Mouse (Mus musculus): ENCODE measurements at regions not wholly inside any gene's neighbourhood (a gene's known extent, or its start where the extent isn't known, plus 50 kb on each side); places are given as distances from the start of the nearest gene placed in this dataset.

- H3K9me3 ChIP-seq, result peaks cover 7% of the 10 kb centered on the region
- H3K36me3 ChIP-seq (replicated peaks; ENCODE audit: low read length), result no peaks in the 10 kb centered on the region
- no peaks in the 10 kb centered on the region for H3K4me1 ChIP-seq
- peaks cover 2% of the 10 kb centered on the region for H3K27me3 ChIP-seq (replicated peaks)
- TF ChIP-seq GATA1 (IDR thresholded peaks at IDR 0.05; ENCODE audit: borderline replicate concordance, low read length), result no peak
- no peak for TF ChIP-seq FLI1 (IDR thresholded peaks at IDR 0.05; ENCODE audit: low read length)
- H3K4me3 ChIP-seq (replicated peaks), result no peak overlapping the region
Measured at GRCm38 (mm10) chr3:66705766-66706165, 275.4 kb upstream of the Rsrc1 start.

DNA sequence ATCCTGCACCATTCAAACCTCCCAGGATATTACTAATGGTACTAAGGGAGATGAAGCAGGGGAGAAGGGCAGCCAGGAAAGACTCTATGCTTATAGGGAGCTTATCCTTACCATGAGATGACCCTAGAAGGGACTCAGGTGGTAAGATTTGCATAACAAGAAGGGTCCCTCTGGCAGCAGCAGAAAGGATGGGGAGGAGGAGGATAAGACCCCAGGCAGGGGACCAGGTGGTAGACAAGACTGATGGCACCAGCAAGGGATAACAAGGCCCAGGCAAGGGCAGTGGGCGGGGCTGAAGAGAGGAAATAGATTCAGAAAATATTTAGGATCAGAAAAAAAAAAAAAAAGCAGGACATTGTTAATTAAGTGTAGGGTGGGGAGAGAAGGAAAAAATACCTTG is 245.7 kb upstream of the Rsrc1 start:
- Histone ChIP-seq H3K4me1 (no peaks in the 10 kb centered on the region), H3K36me3 (replicated peaks; ENCODE audit: low read length) (no peaks in the 10 kb centered on the region), H3K9me3 (peaks cover 5% of the 10 kb centered on the region; the same call in 1 of the 2 replicates), H3K4me3 (replicated peaks) (no peak overlapping the region), H3K27me3 (replicated peaks) (peaks cover 9% of the 10 kb centered on the region)
- TF ChIP-seq FLI1 (IDR thresholded peaks at IDR 0.05; ENCODE audit: low read length) (no peak), GATA1 (IDR thresholded peaks at IDR 0.05; ENCODE audit: borderline replicate concordance, low read length) (no peak)

DNA sequence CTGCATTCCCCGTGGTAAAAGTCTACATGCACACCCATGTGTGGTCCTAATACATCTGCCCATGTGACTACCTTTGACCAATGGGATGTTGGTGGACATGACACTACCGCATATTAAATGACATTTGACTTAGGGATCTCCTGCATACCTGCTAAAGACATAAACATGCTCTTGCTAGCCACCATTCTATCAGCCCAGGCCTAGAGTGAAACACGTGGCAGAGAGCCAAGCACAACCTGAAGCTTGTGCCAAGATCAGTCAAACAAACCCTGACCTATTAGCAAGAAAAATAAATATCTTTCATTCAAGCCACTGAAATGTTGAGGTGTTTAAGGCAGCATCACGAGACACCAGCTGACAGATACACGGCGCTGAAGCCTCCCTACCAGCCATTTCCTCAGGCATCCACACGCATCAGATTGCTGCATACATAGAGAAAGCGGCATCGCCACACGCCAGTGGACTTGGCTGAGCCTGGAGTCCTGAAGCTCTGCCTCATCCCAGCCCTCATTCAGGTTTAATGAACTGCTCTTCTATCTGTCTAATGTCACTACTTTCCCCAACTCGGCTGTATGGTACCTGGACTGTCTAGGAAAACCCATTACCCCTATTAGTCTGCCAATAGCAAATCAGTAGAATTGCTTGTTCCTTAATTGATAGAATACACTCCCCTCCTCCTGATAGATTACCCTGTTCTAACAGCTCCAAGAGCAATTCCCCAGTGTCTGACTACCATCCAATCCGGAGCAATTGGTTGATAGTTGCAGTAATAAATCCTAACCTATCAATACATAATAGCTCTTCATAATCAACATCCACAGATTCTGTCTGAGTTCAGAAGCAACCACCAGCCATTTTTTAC is 242.8 kb upstream of the Rsrc1 start:
- TF ChIP-seq GATA1 (IDR thresholded peaks at IDR 0.05; ENCODE audit: borderline replicate concordance, low read length) (no peak), FLI1 (IDR thresholded peaks at IDR 0.05; ENCODE audit: low read length) (no peak)
- Histone ChIP-seq H3K4me1 (no peaks in the 10 kb centered on the region), H3K36me3 (replicated peaks; ENCODE audit: low read length) (no peaks in the 10 kb centered on the region), H3K27me3 (replicated peaks) (peaks cover 7% of the 10 kb centered on the region), H3K4me3 (replicated peaks) (no peak overlapping the region), H3K9me3 (peaks cover 5% of the 10 kb centered on the region; the same call in 1 of the 2 replicates)

DNA sequence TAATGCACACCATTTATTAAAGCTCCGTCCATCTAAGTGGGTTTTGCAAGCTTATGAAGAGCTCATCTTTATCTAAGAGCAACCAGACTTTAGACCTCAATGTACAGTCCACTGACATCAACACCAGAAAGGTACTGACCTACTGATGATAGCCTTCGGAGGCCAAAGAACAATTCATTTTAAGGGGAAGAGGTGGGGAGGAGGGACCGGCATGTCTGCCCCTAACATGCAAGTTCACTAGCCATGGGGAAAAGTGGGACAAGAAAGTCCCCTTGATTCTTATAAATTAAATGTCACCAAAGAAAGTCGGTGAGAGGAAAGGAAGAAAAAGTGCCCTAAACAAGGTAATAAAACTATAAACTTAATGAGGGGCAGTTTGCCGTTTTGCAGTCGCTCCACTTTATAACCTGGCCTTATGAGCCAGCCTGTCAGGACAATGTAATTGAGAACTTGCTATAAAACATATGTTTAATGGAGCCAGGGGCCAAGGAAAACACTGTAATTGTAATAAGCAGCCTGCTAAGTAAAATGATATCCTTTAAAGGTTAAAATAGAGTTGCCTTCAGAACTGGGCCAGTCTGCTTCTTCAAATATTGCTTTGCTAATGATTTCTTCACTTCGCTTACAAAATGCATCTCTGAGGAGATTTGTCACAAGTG is 241.7 kb upstream of the Rsrc1 start:
- no peak for TF ChIP-seq GATA1 (IDR thresholded peaks at IDR 0.05; ENCODE audit: borderline replicate concordance, low read length)
- Histone ChIP-seq H3K36me3 (replicated peaks; ENCODE audit: low read length) (no peaks in the 10 kb centered on the region), H3K27me3 (replicated peaks) (peaks cover 7% of the 10 kb centered on the region), H3K9me3 (no peaks in the 10 kb centered on the region), H3K4me1 (no peaks in the 10 kb centered on the region), H3K4me3 (replicated peaks) (no peak overlapping the region)

DNA sequence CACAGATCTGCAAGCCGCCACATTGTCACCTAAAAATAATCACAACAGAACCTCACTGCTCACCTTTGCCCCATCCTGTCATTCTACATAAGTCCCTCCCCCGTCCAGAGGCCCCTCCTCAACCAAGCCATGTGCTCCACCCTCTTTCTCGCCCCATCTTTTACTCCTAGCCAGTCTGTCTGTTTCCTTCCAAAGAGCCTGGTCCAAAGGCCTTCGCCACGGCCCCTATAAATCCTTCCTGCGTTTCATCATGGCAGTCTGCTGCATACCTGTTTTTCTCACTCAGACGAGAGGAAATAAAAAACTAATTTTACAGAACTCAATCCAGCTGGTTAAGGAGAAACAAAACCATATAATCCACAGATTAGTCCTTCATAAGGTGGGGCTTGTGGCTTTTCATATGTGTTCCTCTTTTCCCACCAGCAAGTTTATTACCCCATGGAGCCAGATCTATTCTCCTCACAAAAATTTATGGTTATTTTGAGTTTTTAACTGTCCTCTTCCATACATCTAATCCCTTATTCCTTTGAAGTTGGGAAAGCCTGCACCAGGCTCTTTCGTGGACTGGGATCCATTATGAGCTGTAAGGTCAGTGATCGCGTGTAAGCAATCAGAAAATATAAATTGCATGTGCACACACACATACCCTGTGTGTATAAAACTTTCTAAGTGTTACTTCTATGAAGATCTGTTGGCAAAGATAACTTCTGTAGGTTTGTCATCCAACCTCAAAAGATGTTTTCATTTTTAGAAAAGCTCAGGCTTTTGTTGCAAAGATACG is 236.9 kb upstream of the Rsrc1 start:
- H3K4me3 ChIP-seq (replicated peaks), result no peak overlapping the region
- no peaks in the 10 kb centered on the region for H3K36me3 ChIP-seq (replicated peaks; ENCODE audit: low read length)
- TF ChIP-seq GATA1 (IDR thresholded peaks at IDR 0.05; ENCODE audit: borderline replicate concordance, low read length) (no peak), FLI1 (IDR thresholded peaks at IDR 0.05; ENCODE audit: low read length) (no peak)
- peaks cover under 1% of the 10 kb centered on the region for H3K27me3 ChIP-seq (replicated peaks)
- 0 out of 2 replicates have a peak, but pooled peaks cover 4% of the 10 kb centered on the region for H3K9me3 ChIP-seq
- H3K4me1 ChIP-seq, result no peaks in the 10 kb centered on the region

DNA sequence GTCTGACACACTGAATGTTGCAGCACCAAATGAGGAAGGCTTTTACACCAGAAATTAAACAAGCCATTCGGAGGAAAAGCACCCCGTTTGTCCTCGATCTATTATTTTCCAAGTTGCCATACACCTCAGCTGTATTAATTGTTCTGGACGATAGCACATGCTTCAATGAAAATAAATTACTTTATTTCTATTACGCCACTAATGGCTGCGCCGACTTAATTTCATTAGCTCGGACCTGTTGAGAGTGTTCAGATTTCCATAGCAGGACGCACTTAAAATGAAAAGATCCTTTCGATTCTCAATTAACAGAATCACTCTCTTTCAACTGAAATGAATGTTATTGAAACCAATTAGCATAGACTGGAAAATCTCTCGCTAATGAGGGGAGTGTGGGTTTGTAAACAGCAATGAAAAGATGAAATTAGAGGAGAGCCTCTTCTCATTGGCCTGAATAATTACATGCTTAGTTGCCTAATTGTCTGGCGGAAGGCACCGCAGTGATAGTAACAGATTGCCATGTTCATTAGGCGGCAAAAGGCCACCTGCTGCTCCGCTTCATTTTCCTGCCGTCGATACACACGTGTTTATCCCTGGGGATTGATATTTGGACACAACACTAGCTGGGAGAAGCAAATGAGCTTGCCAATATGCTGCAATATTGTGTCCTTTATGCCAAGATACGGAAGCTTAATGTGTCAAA is 234.7 kb upstream of the Rsrc1 start:
- Histone ChIP-seq H3K36me3 (replicated peaks; ENCODE audit: low read length) (no peaks in the 10 kb centered on the region), H3K27me3 (replicated peaks) (no peaks in the 10 kb centered on the region), H3K9me3 (0 out of 2 replicates have a peak, but pooled peaks cover 4% of the 10 kb centered on the region), H3K4me1 (no peaks in the 10 kb centered on the region), H3K4me3 (replicated peaks) (no peak overlapping the region)
- TF ChIP-seq GATA1 (IDR thresholded peaks at IDR 0.05; ENCODE audit: borderline replicate concordance, low read length) (no peak), FLI1 (IDR thresholded peaks at IDR 0.05; ENCODE audit: low read length) (no peak)

GRCm38 (mm10) chr3:66747073-66747710 is 234.0 kb upstream of the Rsrc1 start:
- no peak overlapping the region for H3K4me3 ChIP-seq (replicated peaks)

GRCm38 (mm10) chr3:66758141-66758540 is 223.0 kb upstream of the Rsrc1 start:
- no peaks in the 10 kb centered on the region for H3K36me3 ChIP-seq (replicated peaks; ENCODE audit: low read length)
- no peak for TF ChIP-seq GATA1 (IDR thresholded peaks at IDR 0.05; ENCODE audit: borderline replicate concordance, low read length)
- TF ChIP-seq FLI1 (IDR thresholded peaks at IDR 0.05; ENCODE audit: low read length), result no peak
- H3K27me3 ChIP-seq (replicated peaks), result peaks cover 3% of the 10 kb centered on the region
- no peak overlapping the region for H3K4me3 ChIP-seq (replicated peaks)
- H3K4me1 ChIP-seq, result peaks cover 5% of the 10 kb centered on the region; the same call in 1 of the 2 replicates
- H3K9me3 ChIP-seq, result peaks cover 4% of the 10 kb centered on the region

More at GRCm38 (mm10) chr3:66747073-66747710, 234.0 kb upstream of the Rsrc1 start:
- H3K27me3 ChIP-seq (replicated peaks), result no peaks in the 10 kb centered on the region
- no peaks in the 10 kb centered on the region for H3K4me1 ChIP-seq
- TF ChIP-seq GATA1 (IDR thresholded peaks at IDR 0.05; ENCODE audit: borderline replicate concordance, low read length), result no peak
- no peaks in the 10 kb centered on the region for H3K36me3 ChIP-seq (replicated peaks; ENCODE audit: low read length)
- H3K9me3 ChIP-seq, result 0 out of 2 replicates have a peak, but pooled peaks cover 4% of the 10 kb centered on the region

GRCm38 (mm10) chr3:66759841-66760240 is 221.3 kb upstream of the Rsrc1 start:
- no peaks in the 10 kb centered on the region for H3K36me3 ChIP-seq (replicated peaks; ENCODE audit: low read length)
- TF ChIP-seq GATA1 (IDR thresholded peaks at IDR 0.05; ENCODE audit: borderline replicate concordance, low read length) (no peak), FLI1 (IDR thresholded peaks at IDR 0.05; ENCODE audit: low read length) (no peak)
- no peak overlapping the region for H3K4me3 ChIP-seq (replicated peaks)
- H3K27me3 ChIP-seq (replicated peaks), result peaks cover 6% of the 10 kb centered on the region
- H3K9me3 ChIP-seq, result no peaks in the 10 kb centered on the region
- H3K4me1 ChIP-seq, result peaks cover 5% of the 10 kb centered on the region; the same call in 1 of the 2 replicates
